ENCODE assay signal across 11 mouse cellular contexts in genomic region chr11:120011114-120011760, GRCm38 (mm10). TPM values are rescaled to one million over a fixed set of nuclear protein-coding genes. Genes with fewer than 3 reads are reported as not detected.
A peak's percentile ranks its signal among the peaks of the same experiment; 100 is the strongest.
DNase-seq lines count a peak whose midpoint lies in the region; ATAC-seq and TF ChIP-seq lines count a peak whose summit lies in the region.
"Had no signal": no experiment of that assay in that cellular context is flagged by ENCODE, and none has a peak within 500 bp of the region (broad histone marks: within the 10 kb centered on the region; RNA-seq: fewer than 3 reads in every experiment).

No protein-coding gene starts in this region.

- H3K4me3 ChIP-seq in forebrain, embryonic 13.5 days = no peak overlapping the region
- no peak overlapping the region for H3K4me3 ChIP-seq in forebrain, postnatal 0 days (ENCODE audit: low read depth, low read length)
- no peak overlapping the region; the same call in 1 of the 2 replicates for H3K4me3 ChIP-seq in layer of hippocampus, adult 2 months
- no peak overlapping the region for H3K4me3 ChIP-seq in limb, embryonic 15.5 days
- H3K4me3 ChIP-seq: liver, embryonic 13.5 days had no signal

- no peak overlapping the region; the same call in 1 of the 2 replicates for H3K27ac ChIP-seq in forebrain, embryonic 13.5 days
- H3K27ac ChIP-seq in forebrain, postnatal 0 days (ENCODE audit: low read depth, low read length) = no peak overlapping the region
- peak overlapping the region; percentile 62; the same call in 1 of the 2 replicates for H3K27ac ChIP-seq in layer of hippocampus, adult 2 months
- H3K27ac ChIP-seq in limb, embryonic 15.5 days = no peak overlapping the region
- H3K27ac ChIP-seq: liver, embryonic 13.5 days had no signal

- H3K36me3 ChIP-seq in forebrain, embryonic 13.5 days (ENCODE audit: poor library complexity, severe bottlenecking) = peaks cover 56% of the 10 kb centered on the region
- peaks cover 78% of the 10 kb centered on the region for H3K36me3 ChIP-seq in forebrain, postnatal 0 days (ENCODE audit: insufficient read depth)
- H3K36me3 ChIP-seq in limb, embryonic 15.5 days = peaks cover 8% of the 10 kb centered on the region
- H3K36me3 ChIP-seq: liver, embryonic 13.5 days had no signal

- no peak for DNase-seq in forebrain, postnatal 0 days
- DNase-seq in layer of hippocampus, adult 2 months (ENCODE audit: low spot score in 2 of 2) = no peak
- DNase-seq in layer of hippocampus, adult 18-20 months (ENCODE audit: low spot score in 2 of 2) = no peak
- peak; percentile 64 to 69 for DNase-seq in cerebellum, postnatal 25 days
- DNase-seq in adrenal gland, postnatal 25 days = no peak
- no peak for DNase-seq in urinary bladder, postnatal 4 days (ENCODE audit: low spot score in 2 of 2)
- DNase-seq: B cell, adult 2 months; liver, embryonic 13.5 days had no signal

- no peaks in the 10 kb centered on the region for H3K9me3 ChIP-seq in forebrain, embryonic 13.5 days (replicated peaks)
- no peaks in the 10 kb centered on the region for H3K9me3 ChIP-seq in forebrain, postnatal 0 days (ENCODE audit: low read length)
- no peaks in the 10 kb centered on the region for H3K9me3 ChIP-seq in limb, embryonic 15.5 days
- H3K9me3 ChIP-seq: liver, embryonic 13.5 days had no signal

- no peaks in the 10 kb centered on the region for H3K27me3 ChIP-seq in forebrain, embryonic 13.5 days
- H3K27me3 ChIP-seq in forebrain, postnatal 0 days (ENCODE audit: insufficient read depth, low read length) = no peaks in the 10 kb centered on the region
- H3K27me3 ChIP-seq in limb, embryonic 15.5 days = peaks cover 11% of the 10 kb centered on the region

- 80% methylated on average over 11 of the region's 11 CpGs for WGBS in forebrain, embryonic 13.5 days
- WGBS in forebrain, postnatal 0 days = 75% methylated on average over 11 of the region's 11 CpGs
- WGBS in limb, embryonic 15.5 days = 78% methylated on average over 11 of the region's 11 CpGs

- peak overlapping the region; percentile 28 for H3K9ac ChIP-seq in forebrain, embryonic 13.5 days
- no peak overlapping the region for H3K9ac ChIP-seq in forebrain, postnatal 0 days
- H3K9ac ChIP-seq in limb, embryonic 15.5 days = no peak overlapping the region
- H3K9ac ChIP-seq: liver, embryonic 13.5 days had no signal

- H3K4me2 ChIP-seq in forebrain, embryonic 13.5 days = peak overlapping the region; percentile 36
- no peak overlapping the region for H3K4me2 ChIP-seq in forebrain, postnatal 0 days (ENCODE audit: low read depth)
- peak overlapping the region; percentile 24; the same call in 1 of the 2 replicates for H3K4me2 ChIP-seq in limb, embryonic 15.5 days
- H3K4me2 ChIP-seq: liver, embryonic 13.5 days had no signal

- ATAC-seq in forebrain, embryonic 13.5 days = no peak
- no peak for ATAC-seq in forebrain, postnatal 0 days
- ATAC-seq in limb, embryonic 15.5 days (ENCODE audit: insufficient number of reproducible peaks, low FRiP score, low TSS enrichment, low read depth) = no peak
- ATAC-seq: inflammation-experienced regulatory T-cells, adult 6 months had no signal

- H3K4me1 ChIP-seq in forebrain, embryonic 13.5 days = peaks cover 18% of the 10 kb centered on the region
- no peaks in the 10 kb centered on the region for H3K4me1 ChIP-seq in forebrain, postnatal 0 days (ENCODE audit: insufficient read depth)
- H3K4me1 ChIP-seq in limb, embryonic 15.5 days = peaks cover 16% of the 10 kb centered on the region

- no peak for TF ChIP-seq CTCF in forebrain, postnatal 0 days (IDR thresholded peaks at IDR 0.05; ENCODE audit: low read depth)
- TF ChIP-seq CTCF in layer of hippocampus, adult 2 months (conservative IDR thresholded peaks at IDR 0.05) = no peak

RNA-seq across cellular contexts. Expression of gene Aatk, which starts 35.7 kb away (rescaled TPM):
- 6.8 and 8.4 TPM in 2 replicates for polyA plus RNA-seq in forebrain, embryonic 13.5 days (2015; fragmentation: Nextera tagmentation; extraction: Ambion mirVana)
- total RNA-seq in forebrain, postnatal 0 days (2014; rRNA removed) = 104 and 110 TPM in 2 replicates
- 27.3 and 31.7 TPM in 2 replicates for polyA plus RNA-seq in forebrain, postnatal 0 days (2015; fragmentation: Nextera tagmentation; extraction: Ambion mirVana)
- total RNA-seq in layer of hippocampus, adult 2 months (2021) = 100 to 1,000 TPM; 196 to 207 TPM
- 100 to 1,000 TPM; 205 to 215 TPM for total RNA-seq in layer of hippocampus, adult 18-20 months (2021)
- 6.1 and 7.1 TPM in 2 replicates for polyA plus RNA-seq in limb, embryonic 15.5 days (2015; fragmentation: Nextera tagmentation; extraction: Ambion mirVana)
- 11.8 and 15.5 TPM in 2 replicates for total RNA-seq in adrenal gland, postnatal 25 days (2021)
- polyA plus RNA-seq: inflammation-experienced regulatory T-cells, adult 6 months had no signal

Comparison
In these comparisons a context has a peak if more than half of its experiments do, and no peak if none do; other contexts are left out.
1. DNase-seq: peak in cerebellum, postnatal 25 days (2 of 2); none in forebrain, postnatal 0 days (single experiment), layer of hippocampus, adult 2 months (0 of 2), layer of hippocampus, adult 18-20 months (0 of 2), adrenal gland, postnatal 25 days (single experiment) and urinary bladder, postnatal 4 days (0 of 2).